Mouse (Mus musculus): ENCODE results near the gene Ovca2.
A peak's percentile ranks its signal among the peaks of the same experiment; 100 is the strongest.
"Not testable (repeated sequence)": the region's sequence is repeated elsewhere in the genome, so short reads cannot be mapped to it uniquely, and the experiment has no call there.

Ovca2 gene

GRCm38 (mm10) chr11:75194850-75195461 lies 16.3 kb upstream of the Ovca2 start:
- no peak for DNase-seq (ENCODE audit: low read depth)

GRCm38 (mm10) chr11:75194121-75194849 lies 15.7 kb upstream of the Ovca2 start:
- no peak for DNase-seq (ENCODE audit: low read depth)

DNA sequence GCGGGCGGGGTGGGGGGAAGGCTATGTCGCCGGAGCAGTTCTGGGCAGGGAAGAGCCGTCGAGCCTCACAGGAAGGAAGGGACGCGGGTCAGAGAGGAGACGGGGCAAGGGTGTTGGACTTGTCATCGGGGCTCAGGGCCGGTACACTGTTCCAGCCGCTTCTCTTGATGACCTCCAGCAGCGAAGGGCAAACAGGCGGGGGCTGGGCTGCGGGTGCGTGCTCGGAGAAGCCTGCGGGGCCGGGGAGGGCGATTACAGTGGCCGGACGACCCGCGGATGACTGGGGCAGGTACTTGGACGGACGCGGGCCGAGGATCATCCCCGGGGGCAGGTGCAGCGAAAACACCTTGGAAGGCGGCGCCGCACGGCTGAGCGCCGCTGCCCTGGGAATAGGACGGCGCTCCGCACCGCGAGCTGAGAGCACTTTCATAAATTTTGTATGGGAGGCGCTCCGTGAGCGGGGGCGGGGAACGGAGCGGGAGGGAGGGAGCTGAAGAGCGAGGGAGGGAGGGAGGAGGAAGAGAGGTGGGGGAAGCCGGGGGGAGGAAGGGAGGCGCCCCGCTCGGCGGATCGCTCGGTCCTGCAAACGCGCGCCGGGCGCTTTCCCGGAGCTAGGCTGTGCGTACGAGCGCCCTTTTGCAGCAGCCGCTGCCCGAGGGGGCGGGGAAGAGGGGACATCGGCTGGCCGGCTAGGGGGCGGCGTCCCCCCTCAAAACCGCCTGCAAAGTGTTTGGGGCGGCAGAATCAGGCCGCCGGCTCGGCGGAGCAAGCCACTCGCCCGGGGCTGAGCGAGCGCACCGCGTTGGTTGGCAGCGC lies 14.8 kb upstream of the Ovca2 start, which contains the start of gene Rtn4rl1:
TSS of gene Rtn4rl1 (plus strand) at position 528 of the 816 bp plus-strand sequence.
- no peak for DNase-seq (ENCODE audit: low read depth)

DNA sequence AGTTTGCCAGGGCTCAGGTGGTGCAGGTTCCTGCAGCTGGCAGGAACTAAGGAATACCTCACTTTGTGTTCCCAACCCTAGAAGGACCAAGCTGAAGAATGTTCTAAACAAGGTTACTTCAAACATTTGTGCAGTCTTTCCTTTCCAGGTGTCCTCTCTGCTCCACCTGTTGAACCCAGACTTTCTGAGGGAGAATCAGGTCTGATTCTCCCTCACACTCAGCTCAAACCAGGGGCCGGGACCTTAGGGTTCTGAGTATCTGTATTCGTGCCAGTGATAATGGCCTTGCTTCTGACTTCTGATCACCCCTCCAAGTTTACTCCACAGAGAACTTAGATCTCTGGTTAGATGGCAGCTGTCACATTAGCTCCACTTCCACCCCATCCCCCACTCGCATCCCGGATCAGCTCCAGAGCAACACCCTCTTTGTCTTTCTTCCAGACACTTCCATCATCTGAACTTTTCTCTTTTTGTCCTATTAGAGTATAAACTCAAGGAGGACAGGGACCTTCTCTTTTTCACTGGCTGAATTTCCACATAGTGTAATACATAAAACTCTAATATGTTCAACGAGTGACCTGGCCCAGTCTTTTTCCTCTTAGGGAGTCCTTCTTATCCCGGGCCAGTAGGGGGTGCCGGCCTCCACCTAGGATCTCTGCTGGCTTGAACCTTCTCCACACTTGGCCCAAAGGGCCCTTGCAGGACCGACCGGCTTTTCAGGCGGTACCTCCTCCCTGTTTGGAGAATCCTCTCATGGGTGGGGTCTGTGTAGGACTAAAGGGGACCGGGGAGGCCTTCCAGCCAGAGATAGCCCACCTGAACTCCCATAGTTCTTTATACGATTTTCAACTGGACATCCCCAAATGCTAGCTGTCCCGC lies 13.9 kb upstream of the Ovca2 start:
- no peak for DNase-seq (ENCODE audit: low read depth)

DNA sequence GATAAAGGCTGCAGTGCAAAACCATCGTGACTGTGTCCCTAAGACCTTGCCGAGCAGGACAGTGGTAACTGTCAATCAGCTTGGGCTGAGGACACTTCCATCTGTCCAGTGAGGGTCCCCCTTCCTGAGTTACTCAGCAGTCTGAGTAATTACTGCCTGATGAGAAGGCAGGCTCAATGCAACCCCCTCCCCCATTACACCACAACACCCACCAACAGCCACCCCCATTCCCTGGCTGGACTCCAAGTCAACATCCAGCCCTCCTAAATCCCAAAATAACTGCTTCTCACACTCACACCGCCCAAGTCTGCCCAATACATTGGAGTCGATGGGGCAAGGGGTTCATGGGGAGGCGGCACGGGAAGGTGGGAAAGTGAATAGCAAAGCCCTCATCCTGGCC lies 13.2 kb upstream of the Ovca2 start:
- DNase-seq (ENCODE audit: low read depth): no peak

DNA sequence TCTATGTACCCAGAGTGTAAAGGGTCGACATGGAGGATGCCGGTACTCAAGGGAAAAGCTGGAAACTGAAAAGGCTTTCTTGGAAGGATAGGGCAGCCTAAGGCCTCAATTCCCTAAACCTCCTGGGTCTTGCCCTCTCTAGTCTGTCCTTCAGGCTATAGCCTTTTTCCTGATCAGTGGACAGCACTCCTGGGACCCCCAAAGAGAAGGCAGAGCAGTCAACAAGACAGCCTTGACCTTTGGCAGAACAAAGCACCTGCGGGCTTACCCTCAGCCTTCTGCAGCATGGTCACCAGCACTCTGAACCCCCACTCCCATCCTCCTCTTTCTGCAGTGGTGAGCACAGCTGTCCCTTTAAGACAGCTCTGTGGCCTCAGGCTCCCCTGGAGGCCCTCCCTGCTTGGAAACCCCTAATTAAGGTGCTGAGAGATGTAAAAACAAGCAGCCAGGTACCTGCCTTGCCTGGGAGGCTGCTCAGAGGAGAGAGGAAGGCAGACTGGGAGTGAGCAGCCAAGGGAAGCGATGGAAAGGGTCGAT lies 12.3 kb upstream of the Ovca2 start, which contains the start of gene Dph1:
TSS of gene Dph1 (minus strand) at position 337 of the 537 bp plus-strand sequence.
- DNase-seq (ENCODE audit: low read depth): no peak

GRCm38 (mm10) chr11:75190371-75190724 lies 11.7 kb upstream of the Ovca2 start:
- DNase-seq (ENCODE audit: low read depth): peak; percentile 89

DNA sequence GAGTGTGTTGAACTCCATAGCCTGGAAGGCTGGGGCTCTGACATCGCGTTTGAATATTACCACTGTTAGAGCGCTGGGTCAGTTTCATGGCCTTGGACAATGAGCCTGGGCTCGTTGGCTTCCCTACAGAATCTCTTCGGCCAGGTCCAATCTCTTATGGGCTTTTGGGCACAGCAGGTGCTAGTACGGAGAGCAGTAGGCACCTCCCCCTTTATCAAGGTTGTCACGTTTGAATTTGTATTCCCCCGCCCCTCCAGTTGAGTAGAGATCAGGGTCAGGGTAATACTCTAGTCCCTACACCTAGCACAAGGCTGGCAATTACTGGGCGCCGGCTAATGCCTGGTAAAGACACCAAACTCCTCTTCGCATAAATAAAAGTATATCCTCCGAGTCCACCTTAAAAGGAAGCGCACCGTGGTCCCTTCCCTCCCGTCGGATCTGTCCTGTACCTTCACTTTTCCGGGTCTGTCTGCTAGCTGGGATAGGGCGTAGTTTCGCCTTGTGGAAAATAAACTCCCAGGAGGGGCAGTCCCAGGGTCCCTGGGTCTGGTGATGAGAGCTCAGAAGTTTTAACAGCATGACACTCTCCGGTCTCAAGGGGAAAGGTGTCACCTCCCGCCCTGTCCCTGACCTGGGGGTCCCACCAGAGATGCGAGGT lies 11.2 kb upstream of the Ovca2 start:
- no peak for DNase-seq (ENCODE audit: low read depth)

DNA sequence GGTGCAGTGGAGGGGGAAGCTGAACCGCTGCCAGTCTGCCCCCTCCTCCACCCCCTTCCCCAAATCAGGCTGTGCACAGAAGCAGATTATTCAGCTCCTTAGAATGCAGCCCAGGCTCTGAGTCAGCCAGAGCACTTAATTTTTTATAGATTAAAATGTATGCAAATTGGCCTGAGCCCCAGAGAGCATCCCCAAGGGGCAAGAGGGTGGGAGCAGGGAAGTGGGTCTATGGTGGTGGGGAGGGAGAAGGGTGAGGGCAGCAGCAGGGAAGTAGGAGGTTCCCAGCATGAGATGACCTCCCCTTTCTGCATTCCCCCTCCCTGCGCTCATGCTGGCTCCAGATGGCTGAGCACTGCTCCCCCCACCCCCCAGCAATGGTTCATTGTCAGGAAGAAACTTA lies 6.4 kb upstream of the Ovca2 start:
- no peak for DNase-seq (ENCODE audit: low read depth)

DNA sequence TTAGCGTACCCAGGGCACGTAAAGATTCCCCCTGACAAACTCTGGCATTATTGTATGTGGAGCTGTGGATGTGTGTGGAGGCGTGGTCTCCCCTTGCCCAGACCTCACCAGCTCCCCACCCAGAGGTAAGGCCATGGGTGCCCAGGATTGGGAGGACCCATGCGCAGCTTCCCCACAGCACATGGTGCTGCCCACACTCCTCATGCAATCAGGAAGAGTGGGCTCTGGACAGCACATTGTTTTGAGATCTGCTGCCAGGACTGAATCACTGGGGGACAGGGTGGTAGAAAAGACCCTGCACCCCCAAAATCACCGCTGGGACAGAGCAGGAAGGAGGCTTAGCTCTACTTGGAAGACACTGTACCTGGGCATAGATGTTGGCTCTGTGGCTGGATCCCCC lies 5.9 kb upstream of the Ovca2 start:
- DNase-seq (ENCODE audit: low read depth): no peak

DNA sequence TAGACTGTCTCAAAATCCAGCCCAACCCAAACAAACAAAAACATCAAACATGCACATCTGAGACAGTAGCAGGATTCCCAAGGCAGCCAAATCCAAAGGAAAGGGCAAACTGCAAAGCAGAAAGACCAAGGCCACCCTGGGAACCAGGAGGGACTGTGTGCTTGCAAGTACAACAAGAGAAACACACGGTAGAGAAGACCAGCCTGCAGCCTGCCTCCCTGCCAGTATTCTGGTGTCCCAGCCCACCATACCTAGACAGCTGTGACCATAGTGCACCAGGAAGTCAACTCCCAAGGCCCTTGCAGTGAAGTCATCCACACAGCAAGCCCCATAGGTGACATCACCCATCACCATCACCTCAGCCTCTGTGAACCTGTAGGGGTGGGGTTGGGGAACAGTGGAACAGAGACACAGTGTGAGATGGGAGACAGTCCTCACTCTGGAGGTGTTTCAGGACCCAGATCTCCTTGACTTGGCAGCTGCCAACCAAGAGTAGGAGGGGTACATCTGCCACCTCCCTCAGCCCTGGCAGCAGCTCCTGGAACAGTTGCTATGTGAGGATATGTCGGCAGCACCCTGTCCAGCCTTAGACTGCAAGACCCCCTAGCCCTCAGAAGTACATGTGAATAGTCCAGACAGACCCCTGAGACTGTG lies 5.4 kb upstream of the Ovca2 start:
- no peak for DNase-seq (ENCODE audit: low read depth)

DNA sequence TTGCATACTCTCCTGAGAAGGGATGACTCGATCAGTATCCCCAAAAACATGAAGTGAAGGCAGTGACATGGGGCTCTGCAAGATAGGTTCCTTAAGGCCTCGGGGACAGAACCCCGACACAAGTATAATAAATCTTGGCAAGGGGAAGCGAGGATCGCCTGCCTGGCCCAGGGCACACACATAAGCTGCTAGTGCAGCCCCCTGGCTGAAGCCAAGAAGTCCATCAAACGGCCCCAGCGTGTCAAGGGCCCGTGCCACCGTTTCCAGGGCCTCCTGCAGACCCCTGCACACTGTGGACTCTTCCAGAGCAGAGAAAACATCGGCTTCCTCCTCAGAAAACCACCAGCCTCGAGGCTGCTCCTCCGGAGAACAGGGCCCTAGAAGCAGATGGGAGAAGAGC lies 624 bp downstream of the Ovca2 start:
- no peak for DNase-seq (ENCODE audit: low read depth)

- DNase-seq (ENCODE audit: low read depth): not testable (repeated sequence)
Observed at GRCm38 (mm10) chr11:75174574-75174973, 4.1 kb downstream of the Ovca2 start.

DNA sequence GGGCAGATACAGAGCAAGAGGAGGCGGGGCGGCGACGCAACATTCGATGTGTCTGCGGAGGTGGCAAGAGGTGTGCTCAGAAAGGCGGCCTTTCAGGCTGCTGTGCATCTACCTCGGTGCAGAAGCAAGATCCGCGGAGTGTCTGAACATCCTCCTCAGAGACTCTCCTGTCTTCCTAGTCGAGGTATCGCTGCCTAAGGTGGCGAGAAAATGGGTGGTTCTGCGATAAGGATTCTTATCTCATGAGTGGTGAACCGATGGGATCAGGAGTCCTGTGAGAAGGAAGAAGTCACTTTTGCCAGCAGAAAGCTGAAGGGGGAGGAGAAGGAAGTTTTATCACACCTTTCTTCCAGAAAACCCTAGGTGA lies 4.9 kb downstream of the Ovca2 start:
- DNase-seq (ENCODE audit: low read depth): no peak

DNA sequence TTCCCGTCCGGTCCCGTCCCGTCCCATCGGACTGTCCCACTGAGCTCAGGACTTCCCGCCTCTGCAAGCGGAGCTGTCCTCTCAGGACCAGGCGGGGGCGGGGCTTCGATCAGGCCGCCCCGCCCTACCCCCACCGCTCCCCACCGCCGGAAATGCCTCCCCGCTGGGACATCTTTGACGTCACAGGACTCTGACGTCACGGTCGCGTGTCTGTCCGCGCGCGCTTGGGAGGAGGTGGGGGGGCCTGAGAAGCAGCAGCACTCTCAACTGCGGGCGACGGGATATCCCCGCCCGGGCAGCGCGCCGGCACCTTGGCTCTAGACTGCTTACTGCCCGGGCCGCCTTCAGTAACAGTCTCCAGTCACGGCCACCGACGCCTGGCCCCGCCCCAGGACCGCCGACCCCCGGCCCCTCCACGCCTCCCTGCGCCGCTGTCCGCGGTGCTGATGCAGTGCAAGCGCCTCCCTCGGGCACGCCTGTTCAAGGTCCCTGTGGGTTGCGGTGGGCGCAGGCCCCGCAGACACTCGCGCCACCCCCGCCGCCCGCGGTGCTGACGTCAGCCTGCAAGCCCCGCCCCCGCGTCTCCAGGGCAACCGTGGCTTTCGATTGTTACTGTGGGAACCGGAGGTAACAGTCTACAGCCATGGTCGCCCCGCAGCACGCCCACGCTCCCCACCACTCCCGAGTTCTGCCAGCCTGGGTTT lies 5.4 kb downstream of the Ovca2 start:
- peak; percentile 65 for DNase-seq (ENCODE audit: low read depth)

- no peak for DNase-seq (ENCODE audit: low read depth)
Observed at GRCm38 (mm10) chr11:75172151-75173094, 6.2 kb downstream of the Ovca2 start.

DNA sequence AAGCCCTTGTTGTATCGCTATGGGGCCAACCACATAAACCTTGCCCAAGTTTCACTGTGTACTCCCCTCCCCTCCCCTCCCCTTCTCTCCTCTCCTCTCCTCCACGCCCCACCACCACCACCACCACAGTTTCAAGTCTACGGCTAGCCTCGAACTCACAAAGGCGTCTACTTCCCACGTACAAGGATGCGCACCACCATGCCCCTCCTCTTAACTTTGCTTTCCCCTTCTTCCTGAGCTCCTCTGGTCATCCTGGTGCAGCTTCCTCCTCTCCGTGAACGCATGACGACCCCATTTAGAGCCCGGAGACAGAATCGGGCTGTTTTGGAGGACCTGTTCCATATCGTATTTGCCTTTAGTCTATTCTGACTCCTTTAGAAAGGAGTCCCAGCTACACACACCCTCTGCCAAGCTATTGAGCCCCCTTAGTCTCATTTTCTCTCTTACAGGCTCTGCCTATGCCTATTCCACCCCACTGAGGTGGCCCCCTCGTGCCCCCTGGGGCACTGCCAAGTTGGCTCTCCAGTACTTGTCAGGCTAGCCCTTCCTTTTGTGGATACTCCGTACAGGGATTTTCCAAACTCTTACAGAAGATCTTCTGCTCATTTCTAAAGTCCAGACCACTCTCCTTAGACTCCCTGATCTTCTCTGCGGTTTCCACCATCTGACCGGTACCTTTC lies 7.3 kb downstream of the Ovca2 start:
- DNase-seq (ENCODE audit: low read depth): no peak

DNA sequence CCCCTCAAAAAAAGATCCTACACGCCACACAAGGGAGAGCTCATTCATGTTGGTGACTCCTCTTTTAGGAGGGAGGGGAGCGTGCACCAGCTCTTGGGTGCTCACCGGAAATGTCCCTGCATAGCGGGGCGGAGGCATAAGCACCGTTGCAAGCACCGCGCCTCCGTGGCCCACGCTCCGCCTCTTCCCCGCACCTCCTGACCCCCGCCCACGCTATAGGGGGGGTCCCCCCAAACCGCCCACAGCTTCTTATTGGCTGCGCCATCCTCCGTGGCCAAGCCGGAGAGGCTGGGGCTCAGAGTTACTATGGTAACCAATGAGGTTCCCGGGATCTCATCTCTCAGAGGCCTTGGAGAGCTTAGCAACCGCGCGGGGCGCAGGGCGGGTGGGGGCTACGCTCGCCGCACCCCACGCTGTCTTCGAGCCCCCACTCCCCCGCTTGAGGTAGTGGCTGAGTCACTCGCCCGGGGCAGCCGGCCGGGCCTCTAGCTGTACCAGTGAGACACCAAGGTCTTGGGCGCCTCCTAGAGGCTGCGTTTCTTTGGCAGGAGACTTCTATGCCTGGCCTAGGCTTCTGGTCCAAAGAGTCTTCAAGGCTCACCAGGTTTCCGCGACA lies 8.4 kb downstream of the Ovca2 start:
- DNase-seq (ENCODE audit: low read depth): peak; percentile 95

Measured in c-Kit-positive CD71-positive TER-119-negative erythroid progenitor cells, embryonic 14.5 days (primary cell).